In genomic region chr9:115308401-115308800, GRCm38 (mm10) we compare ENCODE assay signal across 8 mouse cellular contexts. TPM values are rescaled to one million over a fixed set of nuclear protein-coding genes. Genes with fewer than 3 reads are reported as not detected.
A peak's percentile ranks its signal among the peaks of the same experiment; 100 is the strongest.
DNase-seq lines count a peak whose midpoint lies in the region; ATAC-seq and TF ChIP-seq lines count a peak whose summit lies in the region.

No protein-coding gene starts in this region.

- TF ChIP-seq CTCF in lung, embryonic 14.5 days (IDR thresholded peaks at IDR 0.05; ENCODE audit: low read depth), result 0 out of 2 replicates have a peak, but pooled peaks have one; percentile 9

- peak overlapping the region; percentile 98 for H3K4me3 ChIP-seq in lung, embryonic 14.5 days (ENCODE audit: low read depth, low read length)
- H3K4me3 ChIP-seq in embryonic facial prominence, embryonic 13.5 days, result peak overlapping the region; percentile 70
- H3K4me3 ChIP-seq in intestine, embryonic 15.5 days (replicated peaks), result peak overlapping the region; percentile 97
- peak overlapping the region; percentile 99 for H3K4me3 ChIP-seq in neural tube, embryonic 13.5 days

- H3K9ac ChIP-seq in lung, embryonic 14.5 days, result peak overlapping the region; percentile 98
- H3K9ac ChIP-seq in embryonic facial prominence, embryonic 13.5 days, result peak overlapping the region; percentile 93
- H3K9ac ChIP-seq in intestine, embryonic 15.5 days, result peak overlapping the region; percentile 100; the same call in 1 of the 2 replicates
- peak overlapping the region; percentile 99 for H3K9ac ChIP-seq in neural tube, embryonic 13.5 days

- H3K4me1 ChIP-seq in lung, embryonic 14.5 days (ENCODE audit: insufficient read depth), result peaks cover 22% of the 10 kb centered on the region
- peaks cover 29% of the 10 kb centered on the region for H3K4me1 ChIP-seq in embryonic facial prominence, embryonic 13.5 days
- peaks cover 11% of the 10 kb centered on the region for H3K4me1 ChIP-seq in intestine, embryonic 15.5 days (replicated peaks)
- H3K4me1 ChIP-seq in neural tube, embryonic 13.5 days (replicated peaks), result peaks cover 52% of the 10 kb centered on the region

- no peak overlapping the region; the same call in 1 of the 2 replicates for H3K27ac ChIP-seq in lung, embryonic 14.5 days (ENCODE audit: low read depth)
- no peak overlapping the region for H3K27ac ChIP-seq in embryonic facial prominence, embryonic 13.5 days
- H3K27ac ChIP-seq in intestine, embryonic 15.5 days, result no peak overlapping the region
- H3K27ac ChIP-seq in neural tube, embryonic 13.5 days (replicated peaks), result no peak overlapping the region

- WGBS in lung, embryonic 14.5 days, result 3% methylated on average over 4 of the region's 4 CpGs
- 13% methylated on average over 4 of the region's 4 CpGs for WGBS in embryonic facial prominence, embryonic 13.5 days
- 8% methylated on average over 4 of the region's 4 CpGs for WGBS in intestine, embryonic 15.5 days
- 21% methylated on average over 4 of the region's 4 CpGs for WGBS in neural tube, embryonic 13.5 days

- no peak for ATAC-seq in lung, embryonic 14.5 days (ENCODE audit: insufficient read depth)
- ATAC-seq in embryonic facial prominence, embryonic 13.5 days (ENCODE audit: insufficient number of reproducible peaks, insufficient read depth, low FRiP score, low TSS enrichment, low read depth), result no peak
- ATAC-seq in intestine, embryonic 15.5 days, result no peak
- ATAC-seq in neural tube, embryonic 13.5 days (ENCODE audit: low read depth), result no peak

- H3K9me3 ChIP-seq in lung, embryonic 14.5 days (ENCODE audit: low read depth, low read length), result no peaks in the 10 kb centered on the region
- no peaks in the 10 kb centered on the region for H3K9me3 ChIP-seq in embryonic facial prominence, embryonic 13.5 days
- no peaks in the 10 kb centered on the region for H3K9me3 ChIP-seq in intestine, embryonic 15.5 days
- H3K9me3 ChIP-seq in neural tube, embryonic 13.5 days, result no peaks in the 10 kb centered on the region

- H3K36me3 ChIP-seq in lung, embryonic 14.5 days (ENCODE audit: insufficient read depth), result no peaks in the 10 kb centered on the region
- H3K36me3 ChIP-seq in embryonic facial prominence, embryonic 13.5 days, result no peaks in the 10 kb centered on the region
- no peaks in the 10 kb centered on the region for H3K36me3 ChIP-seq in intestine, embryonic 15.5 days
- no peaks in the 10 kb centered on the region for H3K36me3 ChIP-seq in neural tube, embryonic 13.5 days

- H3K4me2 ChIP-seq in lung, embryonic 14.5 days, result peak overlapping the region; percentile 77
- peak overlapping the region; percentile 70 for H3K4me2 ChIP-seq in embryonic facial prominence, embryonic 13.5 days
- H3K4me2 ChIP-seq in intestine, embryonic 15.5 days (replicated peaks), result peak overlapping the region; percentile 57
- H3K4me2 ChIP-seq in neural tube, embryonic 13.5 days, result peak overlapping the region; percentile 80

- DNase-seq in lung, embryonic 14.5 days, result peak; percentile 53
- DNase-seq in lung, postnatal 10 days, result no peak
- no peak for DNase-seq in ovary, postnatal 14 days (ENCODE audit: low spot score)
- no peak for DNase-seq in thymus, postnatal 10 days (ENCODE audit: low spot score in 2 of 2)
- DNase-seq in frontal cortex, postnatal 14 days (ENCODE audit: low spot score in 2 of 2), result no peak

- no peaks in the 10 kb centered on the region for H3K27me3 ChIP-seq in lung, embryonic 14.5 days (ENCODE audit: insufficient read depth, low read length)
- no peaks in the 10 kb centered on the region for H3K27me3 ChIP-seq in embryonic facial prominence, embryonic 13.5 days
- H3K27me3 ChIP-seq in intestine, embryonic 15.5 days (replicated peaks), result no peaks in the 10 kb centered on the region
- H3K27me3 ChIP-seq in neural tube, embryonic 13.5 days, result no peaks in the 10 kb centered on the region

RNA-seq across cellular contexts. Expression of gene Stt3b, which starts 1.8 kb away (rescaled TPM):
- 126 and 128 TPM in 2 replicates for polyA plus RNA-seq in lung, embryonic 14.5 days (2014; fragmentation: Nextera tagmentation; extraction: Ambion mirVana)
- 83.2 and 87.8 TPM in 2 replicates for polyA plus RNA-seq in embryonic facial prominence, embryonic 13.5 days (2015; fragmentation: Nextera tagmentation; extraction: Ambion mirVana)
- polyA plus RNA-seq in intestine, embryonic 15.5 days (2015; fragmentation: Nextera tagmentation; extraction: Ambion mirVana), result 128 TPM in 2 replicates
- 104 and 112 TPM in 2 replicates for polyA plus RNA-seq in neural tube, embryonic 13.5 days (2015; fragmentation: Nextera tagmentation; extraction: Ambion mirVana)
